Mouse (Mus musculus): Measurements from ENCODE around the gene Sh3bp2. TPM values are rescaled to one million over a fixed set of nuclear protein-coding genes. Genes with fewer than 3 reads are reported as not detected.
A peak's percentile ranks its signal among the peaks of the same experiment; 100 is the strongest.
"Not testable (repeated sequence)": the region's sequence is repeated elsewhere in the genome, so short reads cannot be mapped to it uniquely, and the experiment has no call there.

Gene Sh3bp2
- total RNA-seq, 2 experiments from 2014 or later: 3.8 to 5.5 TPM

DNA sequence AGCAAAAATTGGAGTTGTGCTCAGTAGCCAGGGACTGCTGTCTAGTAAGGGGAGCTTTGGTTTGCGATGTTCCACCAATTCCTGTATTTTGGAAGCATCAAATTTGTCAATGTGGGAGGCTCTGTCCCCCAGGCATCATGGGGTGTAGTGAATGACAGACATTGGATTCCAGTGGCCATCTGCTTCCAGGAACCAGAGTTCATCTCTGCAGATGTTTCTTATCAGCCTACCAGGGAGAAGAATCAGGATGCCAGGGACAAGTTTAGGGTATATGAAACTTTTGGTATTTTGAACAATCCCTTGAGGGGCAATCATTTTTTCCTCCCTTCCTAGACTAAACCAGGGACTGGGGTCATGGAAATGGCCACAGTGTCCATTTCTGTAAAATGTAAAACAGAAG lies 38.2 kb downstream of the Sh3bp2 start:
- intact Hi-C loops (cut with DNase I): no loop called here
- DNase-seq: no peak

DNA sequence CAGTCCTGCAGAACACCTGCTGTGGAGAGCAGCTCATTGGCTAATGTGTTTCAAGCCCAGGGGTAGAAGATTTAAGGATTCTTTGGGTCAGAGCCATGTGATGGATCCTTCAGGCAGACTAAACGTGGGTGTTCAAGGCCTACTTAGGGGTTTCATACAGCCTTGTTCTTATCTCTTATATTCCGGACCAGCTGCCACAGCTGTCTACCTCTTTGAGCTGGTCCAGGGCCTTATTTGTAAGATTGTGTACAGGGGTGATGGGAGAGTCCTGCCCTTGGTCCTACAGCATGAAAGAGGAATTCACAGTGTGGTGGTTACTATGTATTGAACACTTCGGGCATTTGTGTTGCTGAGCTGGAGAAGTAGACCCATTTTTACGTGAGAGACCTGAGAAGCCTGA lies 38.7 kb downstream of the Sh3bp2 start:
- intact Hi-C loops (cut with DNase I): no loop called here

DNA sequence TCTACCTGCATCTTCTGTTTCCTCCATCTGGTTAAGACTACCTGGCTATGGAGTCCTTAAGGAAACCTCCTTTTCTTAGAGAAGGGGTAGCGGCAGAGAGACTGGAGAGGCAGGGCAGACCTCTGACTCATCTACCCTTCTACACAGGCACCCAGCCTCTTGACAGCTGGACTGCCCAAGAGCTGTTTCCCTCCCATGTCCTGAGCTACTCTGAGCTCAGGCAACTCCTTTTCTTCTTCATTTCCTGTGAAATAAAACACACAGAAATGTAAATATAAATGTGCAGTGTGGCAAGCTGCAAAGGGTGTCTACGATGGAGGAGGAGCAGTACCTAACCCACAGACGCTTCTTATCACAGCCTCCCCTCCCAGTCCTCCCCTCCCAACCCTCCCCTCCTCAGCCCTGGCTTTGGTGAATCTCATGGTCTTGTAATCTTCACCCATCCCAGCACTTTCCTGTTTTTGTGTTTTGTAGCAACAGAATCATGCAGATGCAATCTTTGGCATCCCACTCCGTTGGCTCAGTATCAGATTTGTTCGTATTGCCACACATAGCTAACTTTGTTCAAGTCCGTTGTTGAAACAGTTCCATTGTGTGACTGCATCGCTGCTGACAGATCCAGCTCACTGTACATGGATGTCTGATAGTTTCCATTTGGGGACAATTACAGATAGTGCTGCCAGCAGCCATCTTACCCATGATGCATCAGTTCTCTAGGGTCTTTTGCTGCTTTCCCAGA lies 40.1 kb downstream of the Sh3bp2 start:
- intact Hi-C loops (cut with DNase I): no loop called here
- peak; percentile 68 to 77 for DNase-seq

More for the DNA sequence above, 38.7 kb downstream of the Sh3bp2 start:
- no peak for DNase-seq

DNA sequence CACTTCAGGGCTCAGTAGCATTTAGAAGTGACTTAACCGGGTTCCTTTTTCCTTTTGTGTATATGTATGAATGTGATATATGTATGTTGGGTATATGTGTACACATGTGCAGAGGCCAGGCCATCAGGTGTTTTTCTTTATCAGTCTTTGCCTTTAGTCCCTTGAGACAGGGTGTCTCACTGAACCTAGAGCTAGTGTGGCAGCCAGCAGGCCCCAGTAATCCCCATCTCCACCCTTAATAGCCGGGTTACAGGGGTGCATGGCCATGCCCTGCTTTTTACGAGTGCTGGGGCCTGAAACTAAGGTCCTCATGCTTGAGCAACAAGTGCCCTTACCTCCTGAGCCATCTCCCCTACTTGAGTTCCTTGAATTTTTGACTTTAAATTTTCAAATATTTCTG lies 45.9 kb downstream of the Sh3bp2 start:
- intact Hi-C loops (cut with DNase I): loop anchor here (5.0 to 10.0 kb wide), 2 partner anchors 49 to 387 kb away; partner anchors contain the start of gene Mxd4
- DNase-seq: no peak

DNA sequence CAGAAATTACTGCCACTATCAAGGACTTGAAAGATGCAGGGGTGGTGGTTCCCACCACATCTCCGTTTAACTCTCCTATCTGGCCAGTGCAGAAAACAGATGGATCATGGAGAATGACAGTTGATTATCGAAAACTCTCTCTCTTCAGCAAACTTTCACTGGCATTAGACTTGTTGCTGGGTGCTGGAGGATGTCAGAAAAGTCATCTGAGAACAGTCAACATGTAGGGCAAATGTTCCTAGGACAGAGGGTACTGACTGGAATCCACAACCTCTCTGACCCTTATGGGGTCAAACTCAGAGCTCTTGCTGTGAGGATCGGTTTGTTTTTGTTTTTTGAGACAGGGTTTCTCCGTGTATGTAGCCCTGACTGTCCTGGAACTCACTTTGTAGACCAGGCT lies 46.9 kb downstream of the Sh3bp2 start:
- not testable (repeated sequence) for DNase-seq
- intact Hi-C loops (cut with DNase I): loop anchor here (5.0 to 10.0 kb wide), 2 partner anchors 50 to 388 kb away; partner anchors contain the start of gene Mxd4

DNA sequence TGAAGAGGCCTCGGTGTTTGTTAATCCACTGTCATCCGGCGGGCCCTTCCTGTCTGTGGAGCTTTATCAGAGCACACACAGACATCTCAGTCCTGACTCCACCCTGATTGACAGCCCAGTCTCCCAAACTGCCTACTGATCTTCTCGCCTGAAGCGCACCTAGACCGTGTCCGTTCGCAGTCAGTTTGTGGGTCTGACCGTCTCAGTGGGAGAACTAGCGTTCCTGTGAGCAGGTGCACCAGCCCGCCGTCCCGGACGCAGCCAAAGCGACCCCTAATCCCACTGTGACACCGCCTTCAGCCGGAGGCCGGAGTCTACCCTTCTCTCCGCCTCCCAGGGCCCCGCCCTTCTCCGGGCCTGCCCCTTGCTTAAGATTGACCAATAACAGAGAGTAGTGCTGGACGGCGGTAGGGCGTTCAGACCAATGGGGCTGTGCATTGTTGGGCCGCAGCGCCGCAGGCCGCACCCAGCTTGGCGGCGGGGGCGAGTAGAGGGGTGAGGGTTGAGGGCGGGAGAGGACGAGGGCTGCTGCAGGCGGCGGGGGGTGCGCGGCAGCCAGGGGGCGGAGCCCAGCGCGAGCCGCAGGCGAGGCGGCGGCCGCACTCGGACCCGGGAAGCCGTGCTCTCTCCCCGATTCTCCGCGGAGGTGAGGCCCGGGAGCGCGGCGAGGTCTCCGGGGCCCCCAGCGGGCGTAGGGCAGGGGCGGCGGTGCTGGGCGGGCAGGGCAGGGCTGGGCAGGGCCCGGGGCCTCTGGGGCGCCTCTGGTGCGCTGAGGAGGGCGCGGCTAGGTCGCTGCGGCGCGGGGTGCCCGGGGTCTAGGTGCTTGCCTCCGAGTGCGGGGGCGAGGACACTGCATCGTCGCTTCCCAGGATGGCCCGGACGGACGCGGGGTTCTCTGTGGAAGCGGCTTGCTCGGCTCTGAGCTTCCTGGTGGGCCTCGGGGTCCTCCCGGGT lies 47.9 kb downstream of the Sh3bp2 start, which contains the start of gene Add1:
Add1 (plus strand) TSS at position 397 of the 954 bp plus-strand sequence.
- intact Hi-C loops (cut with DNase I): loop anchor here (2.0 to 10.0 kb wide), 3 partner anchors 51 to 389 kb away; partner anchors contain the start of genes Mfsd10 and Mxd4
- peak; percentile 95 to 96 for DNase-seq

DNA sequence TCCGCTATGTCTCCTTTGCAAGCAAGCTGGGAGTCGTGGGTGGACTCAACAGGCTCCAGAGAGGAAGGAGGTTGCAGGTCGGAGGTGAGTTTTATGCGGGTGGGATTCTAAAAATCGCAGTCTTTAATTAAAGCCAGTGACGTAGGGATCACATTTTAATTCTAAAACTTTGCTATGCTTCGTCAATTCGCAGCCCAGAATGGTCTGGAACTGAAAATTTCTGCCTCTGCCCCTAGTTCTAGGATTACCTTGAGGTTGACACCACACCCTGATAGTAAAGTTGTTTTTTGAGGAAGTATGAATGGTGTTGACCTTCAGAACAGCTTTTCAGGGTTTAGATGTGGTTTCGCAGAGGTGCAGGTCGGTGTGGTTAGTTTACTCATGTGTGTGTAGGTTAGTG lies 49.1 kb downstream of the Sh3bp2 start:
- DNase-seq: no peak
- intact Hi-C loops (cut with DNase I): loop anchor here (2.0 to 10.0 kb wide), 3 partner anchors 52 to 390 kb away; partner anchors contain the start of genes Mfsd10 and Mxd4

DNA sequence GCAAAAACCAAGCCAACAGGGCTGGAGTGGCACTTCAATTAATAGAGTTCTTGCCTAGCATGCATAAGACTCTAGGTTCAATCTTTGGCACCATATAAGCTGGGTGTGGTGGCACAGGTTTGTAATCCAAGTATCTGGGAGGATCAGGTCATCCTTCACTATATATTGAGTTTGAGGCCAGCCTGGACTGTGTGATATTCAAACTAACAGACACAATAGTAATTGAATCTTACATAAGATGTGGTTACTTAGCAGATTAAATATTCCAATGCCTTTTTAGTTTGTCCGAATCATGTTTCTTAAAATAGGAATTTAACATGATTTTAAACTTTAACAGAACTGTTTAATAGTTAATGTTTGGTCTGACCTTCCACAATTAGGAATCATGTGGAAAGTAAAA lies 50.6 kb downstream of the Sh3bp2 start:
- no peak for DNase-seq
- intact Hi-C loops (cut with DNase I): loop anchor here (10.0 kb wide), 1 partner anchor 391 kb away; the partner anchor contains the start of gene Mxd4

DNA sequence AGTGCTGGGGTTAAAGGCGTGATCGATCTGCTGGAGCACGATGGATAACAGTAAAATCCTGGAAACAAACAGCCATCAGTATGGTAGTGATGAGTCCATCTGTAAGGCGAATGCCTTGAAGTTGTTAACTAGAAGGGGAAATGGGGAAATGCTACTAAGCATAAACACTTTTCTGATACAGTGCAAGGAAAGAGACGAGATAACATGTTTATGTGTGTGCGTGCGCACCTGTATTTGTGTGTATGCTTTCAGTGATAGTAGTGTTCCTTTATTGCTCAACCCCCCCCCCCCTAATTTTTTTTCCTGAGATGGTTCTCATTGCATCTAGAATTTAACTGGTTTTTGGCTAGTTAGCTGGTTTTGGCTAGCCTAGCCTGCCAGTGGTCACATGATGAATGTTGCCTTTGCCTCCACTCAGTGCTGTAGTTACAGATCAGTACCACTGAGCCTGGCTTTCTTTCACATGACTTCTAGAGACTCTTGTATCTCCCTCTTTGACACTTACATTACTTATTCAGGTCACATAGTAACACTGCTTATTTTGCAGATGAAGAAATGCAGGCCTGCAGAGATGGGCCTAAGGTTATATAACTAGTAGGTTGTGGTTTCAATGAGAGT lies 52.5 kb downstream of the Sh3bp2 start:
- DNase-seq: no peak
- intact Hi-C loops (cut with DNase I): loop anchor here (10.0 kb wide), 1 partner anchor 393 kb away; the partner anchor contains the start of gene Mxd4

DNA sequence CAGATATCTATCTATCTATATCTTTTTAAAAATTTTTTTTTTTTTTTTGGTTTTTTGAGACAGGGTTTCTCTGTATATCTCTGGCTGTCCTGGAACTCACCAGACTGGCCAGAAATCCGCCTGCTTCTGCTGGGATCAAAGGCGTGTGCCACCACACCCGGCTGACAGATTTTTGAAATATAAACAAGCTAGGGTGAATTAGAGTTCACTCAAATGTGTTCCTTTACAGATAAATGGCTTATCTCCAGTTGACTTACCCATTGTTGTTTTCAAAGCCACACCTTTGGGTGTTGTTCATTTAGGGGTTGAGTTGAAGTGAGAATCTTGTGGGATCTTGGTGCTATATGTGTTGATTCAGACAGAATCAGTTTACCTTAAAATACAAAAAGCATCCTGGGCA lies 53.7 kb downstream of the Sh3bp2 start:
- DNase-seq: no peak
- intact Hi-C loops (cut with DNase I): loop anchor here (10.0 kb wide), 1 partner anchor 395 kb away; the partner anchor contains the start of gene Mxd4

DNA sequence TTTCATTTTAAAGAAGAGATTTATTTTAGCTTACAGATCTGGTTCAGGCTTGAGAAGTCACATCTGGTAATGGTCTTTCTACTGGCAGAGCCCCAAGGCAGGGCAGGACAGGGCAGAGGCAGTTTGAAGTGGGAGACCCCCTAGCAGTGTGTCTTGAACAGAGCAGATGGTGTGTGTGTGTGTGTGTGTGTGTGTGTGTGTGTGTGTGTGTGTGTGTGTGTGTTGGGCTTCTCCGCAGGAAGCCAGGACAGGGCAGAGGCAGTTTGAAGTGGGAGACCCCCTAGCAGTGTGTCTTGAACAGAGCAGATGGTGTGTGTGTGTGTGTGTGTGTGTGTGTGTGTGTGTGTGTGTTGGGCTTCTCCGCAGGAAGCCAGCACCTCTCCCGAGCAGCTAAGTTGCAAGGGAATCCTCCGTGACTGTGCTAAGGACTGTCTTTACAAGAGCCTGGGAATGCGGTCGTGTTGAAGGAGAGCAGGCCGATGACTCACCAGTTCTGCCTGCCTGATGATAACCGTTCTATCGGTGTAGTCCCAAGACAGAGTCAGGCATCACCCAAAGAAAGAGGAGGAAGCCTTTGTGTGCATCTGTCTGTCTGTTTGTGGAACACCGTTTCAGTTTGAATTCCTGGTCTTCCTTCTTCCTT lies 56.2 kb downstream of the Sh3bp2 start:
- peak; percentile 22 to 38 for DNase-seq
- intact Hi-C loops (cut with DNase I): not testable (repeated sequence)

DNA sequence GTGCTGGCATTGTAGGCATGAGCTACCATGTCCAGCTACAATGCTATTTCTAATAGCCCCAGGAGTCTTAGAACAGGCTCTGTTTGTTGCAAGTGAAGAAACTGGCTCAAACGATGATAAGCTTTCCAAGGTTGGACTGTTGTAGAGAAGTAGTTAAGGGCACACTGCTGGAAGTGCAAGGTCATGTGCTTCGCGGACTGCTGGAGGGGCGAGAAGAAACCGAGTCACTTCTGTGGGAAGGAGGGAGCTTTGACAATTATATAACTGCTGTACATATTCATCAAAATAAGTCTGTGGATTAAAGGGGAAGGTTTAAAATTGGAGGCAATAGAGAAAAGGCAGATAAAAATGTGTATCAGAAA lies 56.7 kb downstream of the Sh3bp2 start:
- no peak for DNase-seq
- intact Hi-C loops (cut with DNase I): no loop called here

DNA sequence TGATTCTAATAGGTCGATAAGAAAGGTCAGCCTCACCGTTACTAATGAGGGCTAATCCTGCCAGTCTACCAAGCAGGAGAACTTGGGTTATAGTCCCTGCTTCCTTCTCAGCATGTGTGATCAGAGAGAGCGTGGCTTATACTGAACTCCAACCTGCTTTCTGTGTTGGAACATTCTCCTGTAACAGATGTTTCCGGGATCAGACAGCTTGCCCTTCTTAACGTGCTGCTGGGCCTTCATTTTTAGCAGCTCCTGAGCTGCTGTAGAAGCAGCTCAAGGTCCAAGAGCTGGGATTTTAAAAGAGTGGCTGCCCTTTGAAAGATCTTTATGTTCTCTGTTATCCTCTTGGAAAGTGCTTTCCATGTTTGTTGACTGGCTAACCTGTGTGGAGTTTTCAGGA lies 59.6 kb downstream of the Sh3bp2 start:
- intact Hi-C loops (cut with DNase I): no loop called here
- no peak for DNase-seq

DNA sequence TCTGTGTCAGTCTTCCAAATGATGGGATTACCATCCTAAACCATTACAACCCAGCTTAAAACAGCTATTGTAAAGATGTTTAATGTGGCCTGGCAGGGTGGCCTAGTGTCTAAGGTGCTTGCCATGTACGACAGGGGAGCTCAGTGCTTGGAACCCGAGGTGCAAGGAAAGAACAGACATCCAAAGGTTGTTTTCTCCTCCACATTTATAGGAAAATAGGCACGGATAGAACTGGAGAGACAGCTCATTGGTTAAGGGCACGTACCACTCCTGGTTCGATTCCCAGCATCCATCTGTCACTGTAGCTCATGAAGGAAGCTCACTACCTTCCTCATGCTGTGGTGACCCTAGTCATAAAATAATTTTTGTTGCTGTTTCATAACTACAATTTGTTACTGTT lies 62.2 kb downstream of the Sh3bp2 start:
- DNase-seq: no peak
- intact Hi-C loops (cut with DNase I): no loop called here

DNA sequence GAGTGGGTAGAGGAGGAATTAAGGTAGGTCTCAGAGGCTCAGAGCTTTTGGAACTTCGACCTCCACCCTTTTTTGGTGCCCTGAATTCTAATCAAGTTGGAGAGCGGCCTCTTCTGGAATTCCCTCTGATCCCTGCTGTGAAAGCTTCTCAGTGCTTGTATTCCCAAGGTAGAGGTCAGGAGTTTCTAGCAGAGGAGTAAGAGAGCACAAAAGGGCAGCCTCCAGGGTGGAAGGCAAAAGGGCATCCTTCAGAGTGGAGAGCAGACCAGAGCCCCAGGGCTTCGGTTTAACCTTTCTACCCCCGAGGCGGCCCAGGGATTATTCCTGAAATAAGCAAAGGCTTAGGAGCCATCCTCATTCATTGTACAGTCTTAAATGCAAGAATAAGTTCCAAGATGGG lies 64.4 kb downstream of the Sh3bp2 start:
- intact Hi-C loops (cut with DNase I): no loop called here
- no peak for DNase-seq

DNA sequence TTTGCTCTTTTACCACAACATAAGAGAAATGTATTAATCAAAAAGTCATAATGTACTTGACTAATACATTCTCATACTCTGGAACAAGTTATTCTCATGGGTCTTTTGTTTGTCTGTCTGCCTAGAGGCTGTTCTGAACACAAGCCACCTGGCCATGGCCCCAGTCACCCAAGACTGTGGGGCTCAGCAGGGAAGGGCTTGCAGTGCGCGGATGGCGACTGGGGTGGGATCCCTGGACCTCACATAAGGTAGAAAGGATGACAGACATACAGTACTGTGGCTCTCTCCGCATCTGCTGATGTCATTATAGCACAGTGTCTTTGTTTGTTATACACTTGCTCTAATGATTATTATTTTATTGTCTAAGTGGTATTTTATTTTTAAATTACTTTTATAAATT lies 65.1 kb downstream of the Sh3bp2 start:
- DNase-seq: no peak
- intact Hi-C loops (cut with DNase I): no loop called here

DNA sequence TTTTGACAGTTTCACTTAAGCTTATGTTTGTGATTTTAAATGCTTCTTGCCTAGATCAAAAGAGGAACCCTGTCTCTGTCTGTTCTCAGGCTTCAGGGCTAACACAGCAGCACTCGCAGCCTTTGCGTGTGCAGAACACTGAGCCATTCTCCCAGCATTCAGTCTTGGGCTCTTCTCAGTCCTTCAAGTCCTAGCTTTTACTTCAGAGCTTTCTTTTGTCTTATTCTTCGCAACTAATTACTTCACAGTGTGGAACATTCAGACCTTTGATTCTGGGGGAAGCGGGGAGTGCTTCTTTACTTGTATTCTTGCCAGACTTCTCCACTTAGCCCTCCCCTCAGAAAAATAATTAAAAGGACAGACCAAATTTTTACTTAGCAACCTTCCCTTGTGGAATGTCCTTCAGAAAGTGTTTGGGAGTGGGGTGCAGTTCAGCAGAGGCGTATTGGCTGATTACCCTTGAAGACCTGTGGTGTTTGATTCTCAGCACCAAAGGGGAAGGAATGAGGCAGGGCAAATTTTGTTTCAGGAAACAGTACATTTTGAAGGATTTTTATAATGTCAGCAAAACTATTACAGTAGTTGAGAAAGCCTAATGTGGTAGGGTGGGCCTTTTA lies 65.9 kb downstream of the Sh3bp2 start:
- no peak for DNase-seq
- intact Hi-C loops (cut with DNase I): no loop called here

DNA sequence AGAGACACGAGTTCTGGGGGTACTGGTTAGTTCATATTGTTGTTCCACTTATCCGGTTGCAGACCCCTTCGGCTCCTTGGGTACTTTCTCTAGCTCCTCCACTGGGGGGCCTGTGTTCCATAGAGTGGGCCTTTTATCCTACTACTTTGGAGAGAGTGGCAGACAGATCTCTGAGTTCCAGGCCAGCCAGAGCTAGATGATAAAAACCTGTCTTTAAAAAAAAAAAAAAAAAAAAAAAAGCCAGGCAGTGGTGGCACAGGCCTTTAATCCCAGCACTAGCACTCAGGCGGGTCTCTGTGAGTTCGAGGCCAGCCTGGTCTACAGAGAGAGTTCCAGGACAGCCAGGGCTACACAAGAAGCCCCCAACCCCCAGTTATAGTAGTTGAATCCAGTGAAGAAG lies 66.6 kb downstream of the Sh3bp2 start:
- intact Hi-C loops (cut with DNase I); DNase-seq: not testable (repeated sequence)

DNA sequence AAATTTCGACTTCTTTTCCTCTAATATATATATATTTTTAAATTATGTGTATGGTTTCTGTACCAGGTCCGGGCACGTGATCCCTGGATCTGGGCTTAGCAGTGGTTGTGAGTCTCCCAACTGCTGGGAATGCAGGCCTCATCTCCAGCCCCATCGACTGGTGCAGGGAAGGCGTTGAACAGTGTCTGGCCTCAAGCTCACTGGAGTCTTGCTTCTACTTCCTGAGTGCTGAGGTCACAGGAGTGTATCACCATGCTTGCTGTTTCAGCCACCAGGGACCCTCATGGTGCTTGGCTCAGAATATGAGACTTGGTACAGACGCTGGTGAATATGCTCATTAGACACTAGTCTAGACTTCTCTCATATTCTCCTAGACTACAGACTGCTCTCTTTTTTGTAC lies 67.0 kb downstream of the Sh3bp2 start:
- DNase-seq: no peak
- intact Hi-C loops (cut with DNase I): no loop called here

Data from heart, postnatal 36 days (tissue).